Mouse (Mus musculus) spleen, postnatal 36 days (tissue): ENCODE measurements around the gene Pak3.
"Not testable (repeated sequence)": the region's sequence is repeated elsewhere in the genome, so short reads cannot be mapped to it uniquely, and the experiment has no call there.

Experiments
- DNase-seq, 2 experiments: peaks; one replicate each; pipeline ENCODE4 v3.0.0; 2022; ENCODE audit warnings: low spot score in 2 of 2, mixed read lengths in 1 of 2

Gene Pak3

DNA sequence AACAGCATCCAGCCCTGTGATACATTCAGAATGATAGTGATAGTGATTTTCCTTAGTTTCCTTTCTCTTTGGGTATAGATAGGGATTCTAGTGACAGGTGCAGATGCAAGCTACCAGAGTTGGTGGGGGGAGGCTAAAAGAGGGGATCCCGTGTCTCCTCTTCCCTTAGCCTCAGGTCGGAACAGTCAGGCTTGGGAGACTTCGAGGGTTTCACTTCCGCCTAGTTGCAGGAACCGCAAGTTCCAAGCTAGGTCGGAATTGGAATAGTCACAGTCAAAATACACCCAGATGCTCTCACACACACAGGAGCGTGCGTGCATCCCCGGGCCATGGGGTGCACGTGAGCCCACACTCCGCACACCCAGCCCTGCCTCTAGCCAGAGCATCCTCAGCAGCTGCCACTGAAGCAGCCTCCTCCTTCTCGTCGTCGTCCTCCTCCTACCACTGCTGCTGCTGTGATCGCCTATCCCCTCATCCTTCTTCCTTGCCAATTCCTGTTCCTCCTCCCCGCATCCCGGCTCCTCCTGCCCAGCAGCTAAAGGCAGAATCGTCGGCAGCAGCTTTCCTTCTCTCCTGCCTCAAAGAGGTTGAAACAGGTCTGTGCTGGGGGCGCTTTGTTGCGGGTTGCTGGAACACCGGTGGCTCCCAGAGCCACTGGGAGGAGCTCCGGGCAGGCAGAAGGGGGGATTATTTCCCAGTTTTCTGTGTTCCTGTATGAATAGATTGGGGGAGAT is at the start of gene Pak3:
Pak3 (plus strand) TSS at position 424 of the 734 bp plus-strand sequence.
- DNase-seq: no peak

DNA sequence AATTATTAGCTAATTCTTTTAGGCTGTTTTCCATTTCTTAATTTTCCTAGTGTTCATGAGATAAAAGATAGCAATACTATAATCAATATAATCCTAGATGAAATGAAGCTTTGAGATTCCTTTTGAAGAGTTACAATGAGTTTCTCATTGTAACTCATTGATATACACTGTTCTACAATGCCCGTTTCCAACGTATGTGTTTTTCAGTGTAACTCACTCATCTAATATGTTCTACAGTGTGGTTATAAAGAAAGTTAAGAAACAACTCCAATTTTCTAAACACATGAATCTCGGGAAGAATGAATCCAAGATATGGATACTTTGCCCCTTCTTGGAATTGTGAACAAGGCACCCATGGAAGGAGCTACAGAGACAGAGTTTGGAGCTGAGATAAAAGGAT is 35.5 kb upstream of the Pak3 start:
- DNase-seq: peak; percentile 100

GRCm38 (mm10) chrX:143501053-143501695 is 17.2 kb upstream of the Pak3 start:
- no peak for DNase-seq

DNA sequence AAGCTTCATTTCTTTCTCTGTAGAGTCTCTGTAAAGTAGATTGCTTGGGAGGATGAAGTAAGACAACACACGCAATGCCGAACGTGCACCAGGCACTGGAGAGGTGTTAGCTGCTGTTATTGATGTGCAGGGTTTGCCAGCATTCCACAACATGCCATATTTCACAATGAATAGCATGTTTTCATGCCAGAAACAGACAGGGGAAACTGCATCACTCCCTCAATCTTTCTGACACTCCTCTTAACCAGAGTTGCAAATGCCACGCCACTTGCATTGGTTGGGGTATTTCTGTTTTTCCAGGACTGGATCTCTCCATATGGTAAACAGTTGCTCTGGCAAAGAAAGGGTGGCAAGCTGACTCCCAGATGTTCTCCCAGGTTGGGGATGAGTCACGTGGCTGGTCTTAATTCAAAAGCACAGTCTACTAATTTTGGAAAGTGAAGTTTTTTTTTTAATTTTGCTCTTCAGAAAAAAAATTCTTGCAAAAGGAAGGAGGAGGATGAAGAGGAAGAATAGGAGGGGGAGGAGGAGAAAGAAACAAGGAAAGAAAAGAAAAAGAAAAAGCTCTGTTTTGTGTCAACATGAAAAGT is 16.5 kb upstream of the Pak3 start:
- no peak for DNase-seq

GRCm38 (mm10) chrX:143518917-143519316 is 526 bp downstream of the Pak3 start:
- no peak for DNase-seq

DNA sequence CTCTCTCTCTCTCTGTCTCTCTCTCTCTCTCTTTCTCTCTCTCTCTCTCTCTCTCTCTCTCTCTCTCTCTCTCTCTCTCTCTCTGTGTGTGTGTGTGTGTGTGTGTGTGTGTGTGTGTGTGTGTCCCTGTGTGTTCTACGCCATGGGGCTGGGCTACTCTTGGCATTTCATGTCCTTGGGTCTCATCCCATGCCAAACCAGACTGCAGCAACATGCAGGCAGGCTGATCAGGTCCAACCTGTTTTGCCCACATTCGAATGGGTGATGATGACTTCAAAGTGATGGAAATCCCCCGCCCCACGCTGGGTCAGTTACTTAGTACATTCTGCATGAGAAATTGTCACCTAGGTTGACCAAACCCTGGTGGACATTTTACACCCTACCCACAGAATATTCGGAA is 1.1 kb downstream of the Pak3 start:
- DNase-seq: not testable (repeated sequence)

GRCm38 (mm10) chrX:143520195-143520594 is 1.8 kb downstream of the Pak3 start:
- DNase-seq: no peak

DNA sequence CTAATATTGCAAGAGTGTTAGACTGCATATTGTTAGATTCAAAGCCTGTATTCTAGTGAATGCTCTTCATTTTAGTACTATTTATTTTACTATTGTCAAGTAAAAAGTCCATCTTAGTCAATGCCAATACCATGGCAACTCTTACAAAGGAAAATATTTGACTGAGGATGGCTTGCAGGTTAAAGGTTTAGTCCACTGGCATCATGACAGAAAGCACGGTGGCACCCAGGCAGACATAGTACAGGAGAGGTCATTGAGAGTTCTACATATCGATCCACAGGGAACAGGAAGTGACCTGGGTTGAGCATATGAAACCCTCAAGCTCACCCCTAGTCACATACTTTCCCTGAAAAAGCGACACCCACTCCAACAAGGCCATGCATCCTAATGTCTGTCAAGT is 13.9 kb downstream of the Pak3 start:
- DNase-seq: no peak

GRCm38 (mm10) chrX:143533574-143533973 is 15.2 kb downstream of the Pak3 start:
- DNase-seq: no peak

GRCm38 (mm10) chrX:143542756-143543155 is 24.4 kb downstream of the Pak3 start:
- DNase-seq: no peak

GRCm38 (mm10) chrX:143543186-143543793 is 24.9 kb downstream of the Pak3 start:
- no peak for DNase-seq

DNA sequence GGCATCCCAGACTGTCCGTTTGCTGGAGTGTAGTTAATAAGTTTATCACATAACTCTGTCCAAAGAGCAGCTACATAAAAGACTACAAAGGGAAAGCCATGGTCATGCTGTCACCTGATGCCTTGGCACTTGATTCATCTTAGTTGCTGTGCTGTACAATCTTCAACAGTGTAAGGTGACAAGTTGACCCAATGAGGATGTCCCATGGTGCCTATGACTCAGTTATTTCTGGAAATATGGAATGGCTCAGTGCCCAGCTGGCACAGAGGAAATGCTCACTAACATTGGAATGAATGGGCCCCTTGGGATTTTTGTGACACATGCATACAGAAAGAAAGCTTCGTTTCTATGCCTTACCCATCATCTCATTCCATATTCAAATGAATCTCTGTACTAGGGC is 55.3 kb downstream of the Pak3 start:
- no peak for DNase-seq

GRCm38 (mm10) chrX:143579925-143580324 is 61.5 kb downstream of the Pak3 start:
- no peak for DNase-seq

- no peak for DNase-seq
Observed at GRCm38 (mm10) chrX:143580458-143580959, 62.1 kb downstream of the Pak3 start.

GRCm38 (mm10) chrX:143606877-143607449 is 88.6 kb downstream of the Pak3 start:
- no peak for DNase-seq

- no peak for DNase-seq
Observed at GRCm38 (mm10) chrX:143618734-143619133, 100.3 kb downstream of the Pak3 start.

DNA sequence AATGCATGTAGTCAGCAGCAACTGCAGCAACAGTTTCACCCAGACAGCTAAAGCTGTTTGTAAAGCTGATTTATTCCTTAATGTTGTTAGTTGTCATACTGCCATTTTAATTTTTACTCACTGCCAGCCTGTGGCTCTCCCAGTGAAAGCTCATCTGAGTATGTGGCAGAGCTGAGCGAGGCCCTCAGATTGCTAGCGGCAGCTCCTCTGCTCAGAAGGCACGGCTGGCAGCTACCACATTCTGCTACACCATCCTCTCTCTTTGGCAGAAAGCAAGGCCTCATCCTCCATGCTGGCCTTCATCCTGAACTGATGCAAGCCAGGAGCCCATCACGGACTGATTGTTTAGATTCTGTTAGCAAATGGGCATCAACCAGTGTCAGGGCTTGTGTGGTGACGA is 109.4 kb downstream of the Pak3 start:
- DNase-seq: no peak

DNA sequence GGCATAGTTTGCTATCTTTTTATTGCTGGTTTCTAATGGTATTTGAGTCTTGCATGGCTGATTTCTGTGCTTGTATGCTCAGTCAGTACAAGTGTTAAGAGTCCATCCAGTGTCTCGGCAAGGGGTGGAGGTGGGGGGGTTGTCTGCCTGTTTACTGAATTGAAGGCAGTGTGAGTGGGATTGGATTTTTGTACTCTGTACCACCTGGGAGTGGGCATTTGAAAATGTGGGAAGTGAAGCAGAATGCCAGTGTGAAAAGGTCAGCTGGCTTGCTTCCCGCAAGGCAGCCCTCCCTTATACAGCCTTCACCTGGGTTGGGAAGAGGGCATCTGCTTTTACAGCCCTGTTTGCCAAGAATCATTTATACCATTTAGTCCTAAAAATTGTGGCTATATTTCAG is 125.5 kb downstream of the Pak3 start:
- no peak for DNase-seq

DNA sequence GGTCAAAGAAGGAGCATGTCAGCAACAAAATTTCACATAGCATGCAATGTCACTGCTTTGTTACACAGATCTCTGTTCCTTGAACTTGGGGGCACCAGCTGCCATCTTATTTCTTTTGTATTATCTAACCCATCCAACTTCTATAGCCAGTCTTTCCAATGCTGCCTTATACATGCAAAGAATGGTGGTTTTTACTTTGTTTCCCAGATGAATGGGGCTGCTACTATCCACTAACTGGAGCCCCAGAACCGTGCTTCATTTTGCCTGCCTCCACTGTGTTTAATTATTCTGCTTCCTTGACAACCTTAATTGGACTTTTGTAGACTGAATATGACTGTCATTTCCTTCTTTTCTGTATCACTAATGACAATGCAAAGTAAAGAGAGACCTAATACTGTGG is 126.4 kb downstream of the Pak3 start:
- no peak for DNase-seq

- DNase-seq: no peak
Observed at GRCm38 (mm10) chrX:143654308-143655176, 136.2 kb downstream of the Pak3 start.

DNA sequence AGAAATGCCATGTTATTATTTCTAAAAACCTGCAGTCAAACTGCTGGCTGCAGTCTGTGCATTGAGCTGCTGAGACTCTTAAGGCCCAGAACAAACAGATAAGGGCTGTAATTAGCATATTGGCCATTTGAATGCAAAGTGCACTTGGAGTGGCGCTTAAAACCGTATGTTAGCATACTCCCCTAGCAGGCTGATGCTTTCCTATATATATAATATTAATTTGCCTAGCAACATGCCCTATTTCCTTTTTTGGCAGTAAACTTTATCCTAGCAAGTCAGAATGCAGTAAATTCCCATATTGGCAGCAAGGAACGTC is 136.7 kb downstream of the Pak3 start:
- no peak for DNase-seq
